Mouse (Mus musculus): ENCODE measurements around the gene Ston1. TPM values are rescaled to one million over a fixed set of nuclear protein-coding genes. Genes with fewer than 3 reads are reported as not detected.

Gene Ston1
- polyA plus RNA-seq, 1 experiment from 2014 or later: 7.2 TPM

DNA sequence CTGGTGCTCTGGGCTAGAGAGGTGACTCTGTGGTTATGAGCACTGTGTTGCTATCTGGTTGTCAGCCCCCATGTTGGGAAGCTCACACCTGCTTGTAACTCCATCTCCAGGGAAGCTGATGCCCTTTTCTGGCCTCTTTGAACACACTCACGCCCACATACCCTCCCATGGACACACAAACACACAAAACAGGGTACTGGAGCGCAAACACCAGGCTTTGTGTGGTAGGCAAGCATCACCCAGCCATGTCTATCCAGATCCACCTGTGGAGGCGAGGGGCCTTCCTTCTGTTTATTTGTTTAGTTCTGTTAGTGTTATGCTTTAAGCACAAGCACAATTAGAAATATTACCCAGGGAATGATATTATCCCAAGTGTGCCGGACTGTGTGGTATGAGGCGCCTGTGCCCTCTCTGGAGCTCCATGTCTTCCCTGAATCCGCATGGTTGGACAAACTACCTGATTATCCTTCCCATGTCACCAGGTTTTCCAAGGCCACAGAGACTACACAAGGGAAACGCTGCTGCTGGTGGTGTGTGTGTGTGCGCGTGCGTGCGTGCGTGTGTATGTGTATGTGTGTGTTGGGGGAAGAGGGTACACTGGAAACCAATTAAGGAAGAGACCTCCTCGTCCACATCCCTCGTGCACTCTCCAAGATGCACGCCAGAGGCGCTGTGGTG, 801 bp upstream of the Ston1 start:
- no peaks in the 10 kb centered on the region; the same call in 1 of the 2 replicates for H3K4me1 ChIP-seq (replicated peaks; ENCODE audit: control insufficient read depth, insufficient read depth, low read length)
- H3K36me3 ChIP-seq (ENCODE audit: control insufficient read depth, insufficient read depth, low read length): no peaks in the 10 kb centered on the region
- H3K27ac ChIP-seq (ENCODE audit: low read depth, low read length): peak overlapping the region; percentile 62; the same call in 1 of the 2 replicates
- DNase-seq (ENCODE audit: low spot score) (peak; percentile 89), ATAC-seq (ENCODE audit: low FRiP score) (peak; percentile 11; the same call in 1 of the 2 replicates)
- H3K4me3 ChIP-seq (ENCODE audit: low read depth, low read length): peak overlapping the region; percentile 49
- H3K9me3 ChIP-seq (ENCODE audit: control insufficient read depth, low read length): no peaks in the 10 kb centered on the region
- no peak overlapping the region for H3K9ac ChIP-seq (ENCODE audit: low read depth, low read length)
- peak overlapping the region; percentile 85 for H3K4me2 ChIP-seq (replicated peaks; ENCODE audit: low read depth, low read length)
- H3K27me3 ChIP-seq (ENCODE audit: control insufficient read depth, insufficient read depth, low read length): no peaks in the 10 kb centered on the region
- WGBS: 32% methylated on average over 16 of the region's 16 CpGs

DNA sequence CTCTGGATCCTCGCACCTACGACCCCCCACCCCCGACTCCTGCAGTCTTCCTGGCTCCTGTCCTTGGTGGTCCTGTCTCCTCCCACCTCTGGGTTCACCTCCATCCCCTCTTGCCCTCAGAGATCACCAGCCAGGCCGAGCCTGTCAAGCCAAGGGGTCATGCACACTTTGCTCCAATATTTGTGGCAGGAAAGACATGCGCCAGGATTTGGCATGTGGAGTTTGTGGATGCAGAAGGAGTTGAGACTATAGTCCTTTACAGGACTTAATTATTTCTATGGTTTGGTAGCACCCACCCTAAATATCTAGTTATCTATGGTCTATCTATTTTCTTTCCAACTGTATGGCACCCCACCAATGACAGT, 554 bp downstream of the Ston1 start:
- Histone ChIP-seq H3K36me3 (ENCODE audit: control insufficient read depth, insufficient read depth, low read length) (no peaks in the 10 kb centered on the region), H3K4me3 (ENCODE audit: low read depth, low read length) (peak overlapping the region; percentile 49), H3K4me1 (replicated peaks; ENCODE audit: control insufficient read depth, insufficient read depth, low read length) (no peaks in the 10 kb centered on the region; the same call in 1 of the 2 replicates), H3K4me2 (replicated peaks; ENCODE audit: low read depth, low read length) (peak overlapping the region; percentile 85), H3K9ac (ENCODE audit: low read depth, low read length) (peak overlapping the region; percentile 69), H3K9me3 (ENCODE audit: control insufficient read depth, low read length) (no peaks in the 10 kb centered on the region), H3K27me3 (ENCODE audit: control insufficient read depth, insufficient read depth, low read length) (no peaks in the 10 kb centered on the region), H3K27ac (ENCODE audit: low read depth, low read length) (peak overlapping the region; percentile 62; the same call in 1 of the 2 replicates)
- no peak for ATAC-seq (ENCODE audit: low FRiP score)
- 5% methylated on average over 5 of the region's 5 CpGs for WGBS
- DNase-seq (ENCODE audit: low spot score): no peak

DNA sequence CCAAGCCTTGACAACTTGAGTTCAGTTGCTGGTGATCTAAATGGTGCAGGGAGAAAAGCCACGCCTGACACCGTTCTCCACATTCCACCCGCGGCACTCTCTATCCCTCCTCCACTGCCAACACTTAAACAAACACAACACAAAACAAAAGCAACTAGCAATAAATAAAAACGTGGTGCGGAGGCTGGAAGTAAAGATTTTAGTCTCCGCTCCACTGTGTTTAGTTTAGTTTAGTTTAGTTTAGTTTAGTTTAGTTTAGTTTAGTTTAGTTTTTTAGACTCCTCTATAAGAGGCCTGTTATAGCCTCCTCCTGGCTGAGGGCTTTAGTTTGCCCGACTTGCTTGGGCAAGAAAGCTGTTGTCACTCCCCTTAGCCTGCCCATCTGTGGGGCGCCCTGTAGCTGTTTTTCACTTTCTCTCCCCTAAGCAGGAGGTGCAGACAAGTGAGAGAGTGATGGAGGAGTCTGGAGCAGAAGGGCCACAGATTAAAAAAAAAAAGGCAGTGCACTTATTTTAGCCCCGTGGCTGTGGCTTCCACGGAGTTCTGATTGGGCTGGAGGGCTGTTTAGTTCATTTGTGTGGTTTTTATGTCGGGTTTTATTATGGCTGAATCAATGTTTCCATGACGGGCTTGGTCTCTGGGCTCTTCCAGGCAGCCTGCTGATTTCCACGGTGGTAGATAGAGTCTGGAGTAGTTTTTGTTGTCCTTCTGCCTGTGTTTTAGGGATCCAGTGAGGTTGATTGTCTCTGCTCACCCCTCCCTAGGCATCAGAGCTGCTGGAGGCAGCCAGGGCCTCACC, 1.3 kb downstream of the Ston1 start:
- DNase-seq (ENCODE audit: low spot score): peak; percentile 29
- no peaks in the 10 kb centered on the region; the same call in 1 of the 2 replicates for H3K4me1 ChIP-seq (replicated peaks; ENCODE audit: control insufficient read depth, insufficient read depth, low read length)
- no peak overlapping the region for H3K9ac ChIP-seq (ENCODE audit: low read depth, low read length)
- H3K9me3 ChIP-seq (ENCODE audit: control insufficient read depth, low read length): no peaks in the 10 kb centered on the region
- no peak for ATAC-seq (ENCODE audit: low FRiP score)
- H3K27ac ChIP-seq (ENCODE audit: low read depth, low read length): no peak overlapping the region
- 19% methylated on average over 14 of the region's 14 CpGs for WGBS
- no peak overlapping the region for H3K4me3 ChIP-seq (ENCODE audit: low read depth, low read length)
- H3K4me2 ChIP-seq (replicated peaks; ENCODE audit: low read depth, low read length): peak overlapping the region; percentile 85
- H3K27me3 ChIP-seq (ENCODE audit: control insufficient read depth, insufficient read depth, low read length): no peaks in the 10 kb centered on the region
- no peaks in the 10 kb centered on the region for H3K36me3 ChIP-seq (ENCODE audit: control insufficient read depth, insufficient read depth, low read length)

DNA sequence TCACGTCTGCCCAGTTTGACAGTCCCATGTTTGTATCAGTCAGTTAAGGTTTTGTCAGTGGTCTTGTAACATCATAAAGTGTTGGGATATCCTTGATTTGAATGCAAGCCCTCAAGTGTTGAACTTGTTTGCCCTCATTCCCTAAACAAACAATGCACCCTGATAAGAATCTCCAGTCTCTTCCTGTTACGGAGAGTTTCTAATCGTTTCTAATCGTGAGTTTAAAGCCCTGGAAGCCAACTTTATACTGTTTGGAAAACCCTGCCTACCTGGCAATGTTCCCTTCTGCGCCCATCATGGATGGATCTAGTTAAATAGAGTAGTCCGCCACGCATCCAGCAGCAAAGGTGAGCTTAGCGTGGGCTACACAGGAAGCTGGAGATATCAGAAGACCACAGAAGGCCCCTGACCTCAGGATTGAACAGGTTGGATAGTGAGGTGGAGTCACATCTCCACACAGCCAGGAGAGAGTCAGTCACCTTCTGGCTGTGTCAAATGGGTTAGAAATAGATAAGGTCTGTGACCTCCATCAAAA, 3.1 kb downstream of the Ston1 start:
- Histone ChIP-seq H3K27ac (ENCODE audit: low read depth, low read length) (no peak overlapping the region), H3K4me2 (replicated peaks; ENCODE audit: low read depth, low read length) (no peak overlapping the region), H3K4me3 (ENCODE audit: low read depth, low read length) (no peak overlapping the region), H3K36me3 (ENCODE audit: control insufficient read depth, insufficient read depth, low read length) (no peaks in the 10 kb centered on the region), H3K4me1 (replicated peaks; ENCODE audit: control insufficient read depth, insufficient read depth, low read length) (no peaks in the 10 kb centered on the region; the same call in 1 of the 2 replicates), H3K27me3 (ENCODE audit: control insufficient read depth, insufficient read depth, low read length) (no peaks in the 10 kb centered on the region), H3K9me3 (ENCODE audit: control insufficient read depth, low read length) (no peaks in the 10 kb centered on the region), H3K9ac (ENCODE audit: low read depth, low read length) (no peak overlapping the region)
- ATAC-seq (ENCODE audit: low FRiP score) (no peak), DNase-seq (ENCODE audit: low spot score) (no peak)
- WGBS: 89% methylated on average over 8 of the region's 8 CpGs

DNA sequence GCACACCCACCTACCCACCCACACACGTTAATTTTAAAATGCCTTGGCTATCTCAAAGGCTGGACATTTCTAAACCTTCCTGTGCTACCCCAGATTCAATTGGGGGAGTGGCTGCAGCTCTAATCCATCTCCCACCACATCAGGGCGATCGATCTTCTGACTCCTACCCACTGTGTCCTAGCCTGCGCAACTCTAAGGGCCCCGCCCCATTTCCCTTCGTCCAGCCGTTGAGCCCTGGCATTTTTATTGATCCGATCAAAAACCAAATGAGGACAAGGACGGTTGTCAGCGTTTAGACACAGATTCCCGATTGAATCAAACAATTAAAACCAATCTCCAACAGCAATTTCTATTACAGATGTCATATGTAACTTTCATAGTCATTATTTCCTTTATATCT, 6.5 kb downstream of the Ston1 start:
- Histone ChIP-seq H3K36me3 (ENCODE audit: control insufficient read depth, insufficient read depth, low read length) (no peaks in the 10 kb centered on the region), H3K4me2 (replicated peaks; ENCODE audit: low read depth, low read length) (no peak overlapping the region), H3K9ac (ENCODE audit: low read depth, low read length) (no peak overlapping the region), H3K4me3 (ENCODE audit: low read depth, low read length) (no peak overlapping the region), H3K9me3 (ENCODE audit: control insufficient read depth, low read length) (no peaks in the 10 kb centered on the region), H3K4me1 (replicated peaks; ENCODE audit: control insufficient read depth, insufficient read depth, low read length) (no peaks in the 10 kb centered on the region; the same call in 1 of the 2 replicates), H3K27ac (ENCODE audit: low read depth, low read length) (no peak overlapping the region), H3K27me3 (ENCODE audit: control insufficient read depth, insufficient read depth, low read length) (no peaks in the 10 kb centered on the region)
- 89% methylated on average over 11 of the region's 11 CpGs for WGBS
- no peak for DNase-seq (ENCODE audit: low spot score)
- ATAC-seq (ENCODE audit: low FRiP score): no peak

DNA sequence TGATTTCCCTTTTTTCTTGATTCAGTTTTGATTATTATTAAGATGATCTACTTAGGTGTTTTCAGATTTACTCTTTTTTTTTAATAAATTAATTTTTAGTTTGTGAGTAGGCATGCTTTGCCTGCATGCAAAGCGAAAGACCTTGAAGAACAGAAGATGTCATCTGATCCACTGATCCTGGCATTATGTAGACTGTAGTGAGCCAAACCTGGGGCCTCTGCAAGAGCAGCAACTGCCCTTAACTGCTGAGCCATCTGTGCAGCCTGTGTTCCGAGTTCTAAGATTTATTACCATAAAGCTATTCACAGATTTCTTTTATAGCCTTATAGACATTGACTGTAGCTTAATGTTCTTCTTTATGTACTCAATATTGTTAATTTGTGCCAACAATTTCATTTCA, 8.6 kb downstream of the Ston1 start:
- no peaks in the 10 kb centered on the region for H3K27me3 ChIP-seq (ENCODE audit: control insufficient read depth, insufficient read depth, low read length)
- H3K4me1 ChIP-seq (replicated peaks; ENCODE audit: control insufficient read depth, insufficient read depth, low read length): no peaks in the 10 kb centered on the region
- H3K27ac ChIP-seq (ENCODE audit: low read depth, low read length): no peak overlapping the region
- DNase-seq (ENCODE audit: low spot score) (no peak), ATAC-seq (ENCODE audit: low FRiP score) (no peak)
- whole genome bisulfite sequencing: 91% methylated on average over 2 of the region's 2 CpGs
- H3K9ac ChIP-seq (ENCODE audit: low read depth, low read length): no peak overlapping the region
- H3K4me2 ChIP-seq (replicated peaks; ENCODE audit: low read depth, low read length): no peak overlapping the region
- no peak overlapping the region for H3K4me3 ChIP-seq (ENCODE audit: low read depth, low read length)
- H3K36me3 ChIP-seq (ENCODE audit: control insufficient read depth, insufficient read depth, low read length): no peaks in the 10 kb centered on the region
- H3K9me3 ChIP-seq (ENCODE audit: control insufficient read depth, low read length): no peaks in the 10 kb centered on the region

DNA sequence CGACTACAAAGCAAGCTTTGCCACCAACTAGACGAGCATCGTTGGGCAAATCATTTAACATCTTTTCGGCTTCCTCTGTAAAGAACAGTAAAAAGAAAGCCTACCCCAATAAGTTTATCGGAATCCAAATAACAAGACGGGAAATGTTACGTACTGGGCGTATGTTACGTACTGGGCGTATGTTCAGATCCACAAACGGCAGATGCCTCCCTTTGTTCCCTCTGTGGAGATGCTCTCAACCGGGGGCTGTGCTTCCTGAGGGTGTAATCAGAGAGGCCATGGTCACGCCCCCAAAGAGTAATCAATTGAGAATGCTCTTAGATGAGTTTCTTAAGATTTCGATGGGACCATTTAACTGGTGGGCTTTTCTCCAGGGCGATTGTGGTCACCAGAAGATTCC, 11.9 kb downstream of the Ston1 start:
- Histone ChIP-seq H3K4me3 (ENCODE audit: low read depth, low read length) (no peak overlapping the region), H3K9me3 (ENCODE audit: control insufficient read depth, low read length) (no peaks in the 10 kb centered on the region), H3K9ac (ENCODE audit: low read depth, low read length) (no peak overlapping the region), H3K4me1 (replicated peaks; ENCODE audit: control insufficient read depth, insufficient read depth, low read length) (no peaks in the 10 kb centered on the region), H3K4me2 (replicated peaks; ENCODE audit: low read depth, low read length) (no peak overlapping the region), H3K27me3 (ENCODE audit: control insufficient read depth, insufficient read depth, low read length) (no peaks in the 10 kb centered on the region), H3K27ac (ENCODE audit: low read depth, low read length) (no peak overlapping the region), H3K36me3 (ENCODE audit: control insufficient read depth, insufficient read depth, low read length) (no peaks in the 10 kb centered on the region)
- DNase-seq (ENCODE audit: low spot score) (no peak), ATAC-seq (ENCODE audit: low FRiP score) (no peak)
- 76% methylated on average over 15 of the region's 15 CpGs for WGBS

DNA sequence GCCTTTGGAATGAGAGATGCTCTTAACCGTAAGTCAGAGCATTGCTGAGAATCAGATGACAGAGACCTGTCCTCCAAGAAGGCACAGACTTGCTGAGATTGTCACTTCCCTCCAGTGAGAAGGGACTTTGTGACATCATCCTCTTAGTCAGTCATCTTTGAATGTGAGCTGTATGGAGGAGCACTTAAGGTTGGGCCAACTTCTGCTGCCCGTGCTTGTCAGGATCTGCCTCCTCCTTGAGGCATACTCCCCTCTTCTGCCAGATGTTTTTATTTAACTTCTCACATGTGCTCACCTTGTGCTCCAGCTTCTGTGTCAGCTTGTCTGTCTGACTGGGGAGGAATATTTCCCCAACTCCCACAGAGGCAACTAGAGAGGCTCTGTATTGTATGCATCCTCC, 13.6 kb downstream of the Ston1 start:
- no peak for ATAC-seq (ENCODE audit: low FRiP score)
- H3K9ac ChIP-seq (ENCODE audit: low read depth, low read length): no peak overlapping the region
- WGBS: 88% methylated on average over 2 of the region's 2 CpGs

More for the DNA sequence above, 13.6 kb downstream of the Ston1 start:
- Histone ChIP-seq H3K4me3 (ENCODE audit: low read depth, low read length) (no peak overlapping the region), H3K36me3 (ENCODE audit: control insufficient read depth, insufficient read depth, low read length) (no peaks in the 10 kb centered on the region), H3K27ac (ENCODE audit: low read depth, low read length) (no peak overlapping the region), H3K27me3 (ENCODE audit: control insufficient read depth, insufficient read depth, low read length) (no peaks in the 10 kb centered on the region), H3K4me2 (replicated peaks; ENCODE audit: low read depth, low read length) (no peak overlapping the region), H3K9me3 (ENCODE audit: control insufficient read depth, low read length) (no peaks in the 10 kb centered on the region), H3K4me1 (replicated peaks; ENCODE audit: control insufficient read depth, insufficient read depth, low read length) (no peaks in the 10 kb centered on the region)
- no peak for DNase-seq (ENCODE audit: low spot score)
